Mouse (Mus musculus): Measurements from ENCODE around the gene Ddit4. TPM values are rescaled to one million over a fixed set of nuclear protein-coding genes. Genes with fewer than 3 reads are reported as not detected.

Gene Ddit4
- polyA plus RNA-seq, 1 experiment: 152 TPM

DNA sequence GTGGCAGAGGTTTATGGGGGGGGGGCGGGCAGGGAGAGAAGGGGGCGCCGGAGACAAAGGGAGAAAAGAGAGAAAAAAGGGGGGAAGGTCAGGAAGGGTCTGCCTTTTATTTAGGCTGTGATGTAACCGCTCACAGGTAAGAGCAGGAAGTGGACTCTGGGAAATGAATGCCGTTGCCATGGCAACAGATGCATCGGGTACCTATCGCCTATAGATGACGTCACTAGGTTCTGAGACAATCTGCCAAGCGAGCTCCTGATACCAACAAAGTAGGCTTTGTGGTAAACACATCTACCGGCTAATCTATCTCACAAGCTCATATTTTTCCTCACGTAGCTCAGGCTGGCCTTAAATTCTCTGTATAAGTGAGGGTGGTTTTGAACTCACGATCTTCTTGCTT lies 7.9 kb upstream of the Ddit4 start:
- no peak for TF ChIP-seq POLR2A (IDR thresholded peaks at IDR 0.05; ENCODE audit: low read depth, low read length)
- TF ChIP-seq CTCF (IDR thresholded peaks at IDR 0.05; ENCODE audit: extremely low read depth, insufficient read depth, insufficient read length, insufficient replicate concordance): no peak
- 87% methylated on average over 12 of the region's 12 CpGs for WGBS

GRCm38 (mm10) chr10:59958458-59958857 lies 6.8 kb upstream of the Ddit4 start:
- H3K4me3 ChIP-seq (ENCODE audit: extremely low read depth, insufficient read depth, insufficient read length): no peak overlapping the region
- no peak for DNase-seq (ENCODE audit: low read depth in 1 of 2, low spot score in 2 of 2)
- WGBS: 53% methylated on average over 5 of the region's 5 CpGs
- no peaks in the 10 kb centered on the region for H3K27me3 ChIP-seq (ENCODE audit: control insufficient read depth, insufficient read depth, low read length)
- peaks cover 5% of the 10 kb centered on the region; the same call in 1 of the 2 replicates for H3K4me1 ChIP-seq (ENCODE audit: control insufficient read depth, insufficient read depth, insufficient read length)
- no peak overlapping the region for H3K27ac ChIP-seq (ENCODE audit: insufficient read depth, low read length)
- H3K36me3 ChIP-seq (ENCODE audit: control insufficient read depth, insufficient read depth, low read length): no peaks in the 10 kb centered on the region
- TF ChIP-seq POLR2A (IDR thresholded peaks at IDR 0.05; ENCODE audit: low read depth, low read length) (no peak), CTCF (IDR thresholded peaks at IDR 0.05; ENCODE audit: extremely low read depth, insufficient read depth, insufficient read length, insufficient replicate concordance) (no peak)

More for the DNA sequence above, 7.9 kb upstream of the Ddit4 start:
- H3K4me1 ChIP-seq (ENCODE audit: control insufficient read depth, insufficient read depth, insufficient read length): peaks cover 5% of the 10 kb centered on the region; the same call in 1 of the 2 replicates
- DNase-seq (ENCODE audit: low read depth in 1 of 2, low spot score in 2 of 2): no peak
- H3K4me3 ChIP-seq (ENCODE audit: extremely low read depth, insufficient read depth, insufficient read length): no peak overlapping the region
- H3K27ac ChIP-seq (ENCODE audit: insufficient read depth, low read length): no peak overlapping the region
- H3K36me3 ChIP-seq (ENCODE audit: control insufficient read depth, insufficient read depth, low read length): no peaks in the 10 kb centered on the region
- H3K27me3 ChIP-seq (ENCODE audit: control insufficient read depth, insufficient read depth, low read length): no peaks in the 10 kb centered on the region

DNA sequence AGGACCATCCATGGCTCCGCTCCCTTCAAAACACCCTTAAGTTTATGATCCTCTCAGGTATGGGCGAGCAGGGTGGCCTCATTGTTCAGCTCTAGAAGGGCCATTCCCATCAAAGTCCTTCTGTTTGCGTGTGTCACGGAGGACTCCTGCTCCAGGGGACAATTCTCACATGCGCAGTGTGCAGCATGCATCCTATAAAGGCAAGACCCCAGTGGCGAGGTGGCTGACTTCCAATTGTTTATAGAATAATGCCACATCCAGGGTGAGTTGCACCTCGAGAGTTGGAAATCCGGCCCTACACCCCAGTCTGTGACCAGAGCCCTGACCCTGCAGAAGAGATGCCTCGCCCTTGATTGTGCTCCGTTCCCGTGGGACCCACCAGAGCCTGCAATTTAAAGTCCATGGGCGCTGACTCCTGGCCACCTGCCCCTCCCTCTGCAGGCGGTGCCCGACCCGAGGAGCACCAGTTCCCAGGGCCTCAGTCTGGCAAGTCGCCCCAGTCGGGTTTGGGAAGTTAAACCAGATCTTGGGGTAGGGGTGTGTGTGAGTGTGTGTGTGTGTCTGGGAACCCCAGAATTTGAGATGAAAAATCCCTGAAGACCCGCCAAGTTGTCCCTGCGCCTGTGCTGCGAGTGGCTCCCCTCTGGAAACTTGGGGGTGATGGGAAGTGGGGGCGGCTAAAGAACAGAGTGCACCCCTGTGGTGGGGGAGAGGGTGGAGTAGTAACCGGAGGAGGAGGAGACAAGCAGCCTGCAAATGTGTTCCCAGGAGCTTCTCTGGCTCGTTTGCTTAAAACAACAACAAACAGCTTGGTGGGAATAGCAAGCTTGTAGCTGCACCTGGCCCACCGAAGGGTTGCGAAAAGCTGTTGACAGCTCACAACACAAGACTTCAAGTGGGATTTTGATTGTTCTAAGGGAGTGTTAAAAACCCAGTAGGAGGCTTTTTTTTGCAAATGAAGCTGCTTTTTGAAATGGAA lies 5.8 kb upstream of the Ddit4 start:
- TF ChIP-seq POLR2A (IDR thresholded peaks at IDR 0.05; ENCODE audit: low read depth, low read length) (no peak), CTCF (IDR thresholded peaks at IDR 0.05; ENCODE audit: extremely low read depth, insufficient read depth, insufficient read length, insufficient replicate concordance) (no peak)
- no peak overlapping the region; the same call in 1 of the 2 replicates for H3K27ac ChIP-seq (ENCODE audit: insufficient read depth, low read length)
- H3K4me3 ChIP-seq (ENCODE audit: extremely low read depth, insufficient read depth, insufficient read length): no peak overlapping the region
- 70% methylated on average over 25 of the region's 25 CpGs for WGBS
- no peaks in the 10 kb centered on the region for H3K27me3 ChIP-seq (ENCODE audit: control insufficient read depth, insufficient read depth, low read length)
- no peaks in the 10 kb centered on the region for H3K36me3 ChIP-seq (ENCODE audit: control insufficient read depth, insufficient read depth, low read length)
- peaks cover 5% of the 10 kb centered on the region; the same call in 1 of the 2 replicates for H3K4me1 ChIP-seq (ENCODE audit: control insufficient read depth, insufficient read depth, insufficient read length)
- no peak for DNase-seq (ENCODE audit: low read depth in 1 of 2, low spot score in 2 of 2)

GRCm38 (mm10) chr10:59956681-59957080 lies 5.0 kb upstream of the Ddit4 start:
- no peak for DNase-seq (ENCODE audit: low read depth in 1 of 2, low spot score in 2 of 2)
- Histone ChIP-seq H3K27ac (ENCODE audit: insufficient read depth, low read length) (no peak overlapping the region), H3K4me1 (ENCODE audit: control insufficient read depth, insufficient read depth, insufficient read length) (peaks cover 5% of the 10 kb centered on the region; the same call in 1 of the 2 replicates), H3K36me3 (ENCODE audit: control insufficient read depth, insufficient read depth, low read length) (no peaks in the 10 kb centered on the region), H3K27me3 (ENCODE audit: control insufficient read depth, insufficient read depth, low read length) (no peaks in the 10 kb centered on the region), H3K4me3 (ENCODE audit: extremely low read depth, insufficient read depth, insufficient read length) (no peak overlapping the region)
- no peak for TF ChIP-seq CTCF (IDR thresholded peaks at IDR 0.05; ENCODE audit: extremely low read depth, insufficient read depth, insufficient read length, insufficient replicate concordance)
- 93% methylated on average over 5 of the region's 5 CpGs for WGBS

- Histone ChIP-seq H3K4me3 (ENCODE audit: extremely low read depth, insufficient read depth, insufficient read length) (no peak overlapping the region), H3K27ac (ENCODE audit: insufficient read depth, low read length) (no peak overlapping the region), H3K4me1 (ENCODE audit: control insufficient read depth, insufficient read depth, insufficient read length) (peaks cover 5% of the 10 kb centered on the region; the same call in 1 of the 2 replicates), H3K27me3 (ENCODE audit: control insufficient read depth, insufficient read depth, low read length) (no peaks in the 10 kb centered on the region), H3K36me3 (ENCODE audit: control insufficient read depth, insufficient read depth, low read length) (peaks cover 14% of the 10 kb centered on the region)
- no peak for TF ChIP-seq POLR2A (IDR thresholded peaks at IDR 0.05; ENCODE audit: low read depth, low read length)
- 56% methylated on average over 7 of the region's 7 CpGs for WGBS
- DNase-seq (ENCODE audit: low read depth in 1 of 2, low spot score in 2 of 2): no peak
Observed at GRCm38 (mm10) chr10:59953564-59954039, 2.0 kb upstream of the Ddit4 start.

- peak overlapping the region; percentile 64; the same call in 1 of the 2 replicates for H3K4me3 ChIP-seq (ENCODE audit: extremely low read depth, insufficient read depth, insufficient read length)
- DNase-seq (ENCODE audit: low read depth in 1 of 2, low spot score in 2 of 2): no peak
- H3K27me3 ChIP-seq (ENCODE audit: control insufficient read depth, insufficient read depth, low read length): no peaks in the 10 kb centered on the region
- TF ChIP-seq POLR2A (IDR thresholded peaks at IDR 0.05; ENCODE audit: low read depth, low read length) (no peak), CTCF (IDR thresholded peaks at IDR 0.05; ENCODE audit: extremely low read depth, insufficient read depth, insufficient read length, insufficient replicate concordance) (no peak)
- H3K36me3 ChIP-seq (ENCODE audit: control insufficient read depth, insufficient read depth, low read length): peaks cover 14% of the 10 kb centered on the region
- peaks cover 2% of the 10 kb centered on the region; the same call in 1 of the 2 replicates for H3K4me1 ChIP-seq (ENCODE audit: control insufficient read depth, insufficient read depth, insufficient read length)
- WGBS: 45% methylated on average over 16 of the region's 16 CpGs
- peak overlapping the region; percentile 44; the same call in 1 of the 2 replicates for H3K27ac ChIP-seq (ENCODE audit: insufficient read depth, low read length)
Observed at GRCm38 (mm10) chr10:59952781-59953563, 1.3 kb upstream of the Ddit4 start.

Measured in spleen, adult 2 months (tissue).